Mouse (Mus musculus) hindbrain, embryonic 16.5 days (tissue): ENCODE data around the gene Glipr1l2. TPM values are rescaled to one million over a fixed set of nuclear protein-coding genes. Genes with fewer than 3 reads are reported as not detected.
"Not testable (repeated sequence)": the region's sequence is repeated elsewhere in the genome, so short reads cannot be mapped to it uniquely, and the experiment has no call there.

Experiments
- ATAC-seq: fragments of 200-750 bp; cut with Nextera tagmentation; 2 replicates; pipeline ENCODE4 v1.8.0; 2017; ENCODE audit warnings: moderate TSS enrichment, moderate library complexity
- H3K27ac ChIP-seq: fragments of 300-500 bp; sonication (generic); 2 replicates; pipeline ENCODE4 v1.5.1; 2014; ENCODE audit warnings: low read depth, mild to moderate bottlenecking, control low read depth, low read length, moderate library complexity
- H3K27me3 ChIP-seq: fragments of 300-500 bp; sonication (generic); replicated peaks from 2 replicates; pipeline ENCODE4 v1.6.1; 2014; ENCODE audit warnings: low read length; ENCODE audit not compliant: control insufficient read depth, insufficient read depth
- H3K36me3 ChIP-seq: fragments of 300-500 bp; sonication (generic); 2 replicates; pipeline ENCODE4 v1.6.1; 2014; ENCODE audit warnings: mild to moderate bottlenecking, low read length, moderate library complexity, mixed read lengths; ENCODE audit not compliant: control insufficient read depth, insufficient read depth
- H3K4me1 ChIP-seq: fragments of 300-500 bp; sonication (generic); 2 replicates; pipeline ENCODE4 v1.6.1; 2014; ENCODE audit warnings: low read depth, low read length; ENCODE audit not compliant: control insufficient read depth, insufficient read depth
- H3K4me2 ChIP-seq: fragments of 300-500 bp; sonication (generic); 2 replicates; pipeline ENCODE4 v1.6.1; 2014; ENCODE audit warnings: mild to moderate bottlenecking, low read length, control low read depth, moderate library complexity
- H3K4me3 ChIP-seq: fragments of 300-500 bp; sonication (generic); 2 replicates; pipeline ENCODE4 v1.5.1; 2014; ENCODE audit warnings: mild to moderate bottlenecking, low read length, control low read depth, moderate library complexity
- H3K9ac ChIP-seq: fragments of 300-500 bp; sonication (generic); 2 replicates; pipeline ENCODE4 v1.6.1; 2014; ENCODE audit warnings: low read depth, mild to moderate bottlenecking, control low read depth, low read length, moderate library complexity
- H3K9me3 ChIP-seq: fragments of 300-500 bp; sonication (generic); 2 replicates; pipeline ENCODE4 v1.6.1; 2014; ENCODE audit warnings: mild to moderate bottlenecking, low read length, moderate library complexity; ENCODE audit not compliant: control insufficient read depth
- WGBS: fragments of 180-500 bp; shearing (Covaris S2); extraction: QIAGEN DNeasy Blood & Tissue Kit; methylation state at CpG from one replicate; pipeline ENCODE4 v1.1.7; 2014; 5-methylcytosine and 5-hydroxymethylcytosine counted together
- polyA plus RNA-seq: library from polyadenylated mRNA; unstranded; fragments of >200 nt; fragmentation: Nextera tagmentation; extraction: Ambion mirVana; gene quantifications from 2 replicates; pipeline ENCODE4 v1.2.1, GENCODE M21; 2015

The Glipr1l2 gene
- not detected in 2 replicates for polyA plus RNA-seq

GRCm38 (mm10) chr10:112083157-112083556 is at the start of gene Glipr1l2:
Gene Glipr1l2, plus strand, starts transcription at chr10:112083354.
- no peak within 1 kb of the TSS for H3K4me3 ChIP-seq
- WGBS, result 96% methylated on average over 14 of the region's 14 CpGs
- H3K9ac ChIP-seq, result no peak within 1 kb of the TSS
- H3K36me3 ChIP-seq, result no peaks in the 10 kb centered on the region
- no peak within 1 kb of the TSS for H3K27ac ChIP-seq
- no peaks in the 10 kb centered on the region for H3K4me1 ChIP-seq
- H3K9me3 ChIP-seq, result no peaks in the 10 kb centered on the region
- no peak within 1 kb of the TSS for H3K4me2 ChIP-seq
- H3K27me3 ChIP-seq, result no peaks in the 10 kb centered on the region
- no peak for ATAC-seq

- not testable (repeated sequence) for H3K4me3 ChIP-seq, H3K9me3 ChIP-seq, H3K27me3 ChIP-seq, H3K9ac ChIP-seq, H3K4me2 ChIP-seq, H3K36me3 ChIP-seq, H3K4me1 ChIP-seq, ATAC-seq, H3K27ac ChIP-seq
- WGBS, result 88% methylated on average over 9 of the region's 9 CpGs
Measured at GRCm38 (mm10) chr10:112043523-112043922, 39.6 kb upstream of the Glipr1l2 start.

DNA sequence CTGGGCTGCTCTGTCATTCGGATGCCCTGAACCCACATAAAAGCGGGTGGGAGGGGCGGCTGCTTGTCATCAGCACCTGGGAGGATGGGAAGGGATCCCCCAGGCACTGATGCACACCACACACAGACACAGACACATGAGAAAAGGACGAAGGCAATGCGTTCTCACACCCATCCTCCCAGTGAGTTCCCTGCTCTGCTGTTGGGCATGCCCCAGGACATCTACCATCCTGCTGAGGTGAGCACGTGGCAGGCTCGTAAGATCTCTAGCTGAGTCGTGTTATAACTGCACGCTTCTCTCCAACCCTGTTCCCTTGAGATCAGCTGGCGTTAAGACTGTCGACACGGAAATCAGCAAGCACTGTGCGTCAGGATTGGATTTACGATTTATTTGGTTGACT is 38.9 kb upstream of the Glipr1l2 start:
- not testable (repeated sequence) for H3K27me3 ChIP-seq, H3K4me3 ChIP-seq, H3K9me3 ChIP-seq, H3K36me3 ChIP-seq, H3K27ac ChIP-seq, ATAC-seq, H3K9ac ChIP-seq, H3K4me1 ChIP-seq
- H3K4me2 ChIP-seq, result peak overlapping the region; percentile 37
- WGBS, result 46% methylated on average over 14 of the region's 14 CpGs

DNA sequence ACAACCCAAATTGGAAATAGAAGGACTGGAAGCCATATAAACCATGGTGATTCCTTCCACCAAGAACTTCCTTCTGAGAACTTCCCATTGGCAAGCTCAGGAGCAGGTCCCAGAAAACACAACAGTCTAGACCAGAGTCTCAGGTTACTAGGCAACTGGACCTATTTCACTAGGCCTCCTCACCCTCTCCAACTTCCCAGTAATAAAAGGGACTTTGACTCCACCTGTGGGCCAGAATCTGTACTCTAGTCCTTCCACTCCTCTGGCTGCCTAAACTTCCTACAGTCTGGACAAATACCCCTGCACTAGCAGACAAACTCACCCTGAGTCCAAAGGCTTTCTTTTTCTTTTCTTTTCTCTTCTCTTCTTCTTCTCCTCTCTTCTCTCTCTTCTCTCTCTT is 31.9 kb upstream of the Glipr1l2 start:
- H3K4me2 ChIP-seq, result no peak overlapping the region
- H3K4me1 ChIP-seq, result no peaks in the 10 kb centered on the region
- H3K9me3 ChIP-seq, result no peaks in the 10 kb centered on the region
- no peak overlapping the region for H3K4me3 ChIP-seq
- H3K27ac ChIP-seq, result no peak overlapping the region
- no peaks in the 10 kb centered on the region for H3K36me3 ChIP-seq
- ATAC-seq, result no peak
- no peak overlapping the region for H3K9ac ChIP-seq
- no peaks in the 10 kb centered on the region for H3K27me3 ChIP-seq

- not testable (repeated sequence) for H3K9ac ChIP-seq, H3K4me2 ChIP-seq, ATAC-seq, H3K27me3 ChIP-seq, H3K4me3 ChIP-seq, H3K36me3 ChIP-seq, H3K27ac ChIP-seq, H3K9me3 ChIP-seq, H3K4me1 ChIP-seq
- 86% methylated on average over 2 of the region's 2 CpGs for WGBS
Measured at GRCm38 (mm10) chr10:112051956-112052355, 31.2 kb upstream of the Glipr1l2 start.

- WGBS, result 35% methylated on average over 14 of the region's 14 CpGs
- Histone ChIP-seq H3K27ac (no peak within 1 kb of the TSS), H3K27me3 (no peaks in the 10 kb centered on the region), H3K4me1 (no peaks in the 10 kb centered on the region; the same call in none of the 2 replicates), H3K4me2 (peak within 1 kb of the TSS; percentile 38), H3K9me3 (no peaks in the 10 kb centered on the region), H3K36me3 (no peaks in the 10 kb centered on the region), H3K4me3 (no peak within 1 kb of the TSS), H3K9ac (no peak within 1 kb of the TSS)
- peak; percentile 100 for ATAC-seq
Measured at GRCm38 (mm10) chr10:112059702-112060582, 23.2 kb upstream of the Glipr1l2 start, which contains the start of gene Glipr1l1. Gene Glipr1l1, plus strand, starts transcription at chr10:112060189.

DNA sequence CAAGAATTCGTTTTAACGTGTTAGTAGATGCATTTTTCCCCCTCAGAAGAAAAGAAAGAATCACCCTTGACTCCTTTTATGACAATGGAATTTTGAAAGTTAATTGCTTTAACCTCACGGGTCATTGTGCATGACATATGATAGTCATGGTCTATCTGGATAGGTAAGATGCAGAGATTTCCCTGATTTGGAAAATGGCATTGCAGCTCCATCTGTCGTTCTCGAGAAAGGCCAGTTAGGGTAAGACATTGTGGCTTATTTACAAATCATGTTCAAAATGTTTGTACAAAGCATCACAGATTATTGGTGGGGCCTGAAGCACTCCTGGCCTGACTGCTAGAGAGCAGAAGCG is 22.6 kb upstream of the Glipr1l2 start:
- H3K27me3 ChIP-seq, H3K9ac ChIP-seq, H3K4me3 ChIP-seq, H3K4me2 ChIP-seq, H3K9me3 ChIP-seq, H3K36me3 ChIP-seq, H3K4me1 ChIP-seq, H3K27ac ChIP-seq: not testable (repeated sequence)
- peak; percentile 51; the same call in 1 of the 2 replicates for ATAC-seq
- WGBS, result 64% methylated on average over 6 of the region's 6 CpGs

DNA sequence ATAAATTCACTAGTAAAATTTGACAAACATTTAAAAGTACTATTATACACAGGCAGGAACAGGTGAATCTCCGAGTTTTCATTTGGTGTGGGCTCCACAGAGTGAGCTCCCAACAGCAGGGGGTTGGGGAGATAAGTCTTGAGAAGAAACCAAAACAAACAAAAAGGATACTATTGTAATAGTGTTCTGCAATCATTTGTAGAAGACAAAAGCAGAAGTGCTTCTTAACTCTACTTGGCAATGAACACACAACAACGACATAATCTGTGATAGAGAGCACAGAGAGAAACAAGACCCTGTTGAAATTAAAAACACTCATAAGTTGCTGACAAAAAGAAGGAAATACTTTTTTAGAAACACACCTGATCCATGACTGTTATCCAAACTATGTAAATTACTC is 3.1 kb upstream of the Glipr1l2 start:
- Histone ChIP-seq H3K27ac (no peak overlapping the region), H3K4me2 (no peak overlapping the region), H3K36me3 (no peaks in the 10 kb centered on the region), H3K4me3 (no peak overlapping the region), H3K9me3 (no peaks in the 10 kb centered on the region), H3K9ac (no peak overlapping the region), H3K4me1 (no peaks in the 10 kb centered on the region), H3K27me3 (no peaks in the 10 kb centered on the region)
- ATAC-seq, result no peak
- 50% methylated on average over 2 of the region's 2 CpGs for WGBS

DNA sequence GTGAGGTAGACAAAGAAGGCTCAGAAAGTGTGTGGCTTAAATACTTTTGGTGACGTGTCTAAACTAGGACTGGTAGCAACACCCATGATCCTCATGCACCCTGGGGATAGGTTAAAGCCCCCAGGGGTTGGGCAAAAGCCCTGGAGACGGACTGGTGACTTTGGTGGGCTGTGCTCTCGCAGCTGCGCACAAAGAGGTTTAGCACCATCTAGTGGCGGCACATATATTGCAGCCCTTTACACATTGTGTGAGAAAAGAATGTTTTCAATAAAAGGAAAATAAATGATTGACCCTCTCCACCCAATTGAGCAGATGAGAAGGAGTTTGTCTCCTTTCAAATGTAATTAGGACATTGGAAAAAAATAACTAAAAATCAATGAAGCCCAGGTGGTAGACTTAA is 22.6 kb downstream of the Glipr1l2 start:
- not testable (repeated sequence) for H3K4me3 ChIP-seq, H3K27ac ChIP-seq, H3K4me2 ChIP-seq, H3K9ac ChIP-seq, H3K9me3 ChIP-seq, H3K27me3 ChIP-seq, H3K4me1 ChIP-seq, H3K36me3 ChIP-seq, ATAC-seq
- 13% methylated on average over 5 of the region's 5 CpGs for WGBS
